Mouse (Mus musculus) 3134 (cell line): ENCODE measurements around the gene Klk15.
"Not testable (repeated sequence)": the region's sequence is repeated elsewhere in the genome, so short reads cannot be mapped to it uniquely, and the experiment has no call there.

Source experiments
- DNase-seq: peaks from one replicate; pipeline ENCODE4 v3.0.0-alpha.2; 2011; ENCODE audit warnings: low spot score; ENCODE audit not compliant: insufficient read length; ENCODE audit errors: extremely low read depth

The Klk15 gene

DNA sequence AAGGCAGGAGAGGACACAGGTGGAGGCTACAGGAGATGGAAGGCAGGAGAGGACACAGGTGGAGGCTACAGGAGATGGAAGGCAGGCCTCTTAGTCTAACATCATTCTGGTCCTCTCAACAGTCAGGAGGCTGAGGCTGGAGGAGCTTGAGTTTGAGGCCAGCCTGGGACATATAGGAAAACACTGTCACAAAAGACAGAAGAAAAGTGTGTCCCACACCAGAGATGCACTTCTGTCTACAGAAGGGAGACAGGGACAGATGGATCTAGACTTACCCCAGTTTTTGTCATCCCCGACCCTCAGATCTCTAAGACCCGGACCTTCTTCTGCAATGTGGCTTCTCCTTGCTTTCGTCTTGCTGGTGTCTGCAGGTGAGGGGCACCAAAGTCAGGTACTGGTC lies at the start of gene Klk15:
TSS of gene Klk15 (plus strand) at position 301 of the 400 bp plus-strand sequence.
- no peak for DNase-seq

DNA sequence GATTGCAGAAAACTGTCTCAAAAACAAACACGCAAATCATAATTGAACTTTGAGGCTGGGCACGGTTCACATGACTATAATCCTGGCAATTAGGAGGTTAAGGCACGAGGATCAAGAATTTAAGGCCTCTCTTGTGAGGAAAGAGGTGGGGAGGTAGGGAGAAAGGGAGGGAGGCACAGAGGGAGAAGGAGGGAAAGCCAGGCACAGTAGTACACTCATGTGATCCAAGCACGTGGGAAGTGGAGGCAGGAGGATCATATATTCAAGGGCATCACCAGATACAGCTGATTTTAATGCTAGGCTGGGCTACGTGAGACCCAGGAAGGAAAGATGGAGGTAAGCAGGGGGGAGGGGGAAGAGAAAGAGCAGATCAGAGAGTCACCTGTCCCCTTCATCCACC lies 42.2 kb upstream of the Klk15 start:
- no peak for DNase-seq

DNA sequence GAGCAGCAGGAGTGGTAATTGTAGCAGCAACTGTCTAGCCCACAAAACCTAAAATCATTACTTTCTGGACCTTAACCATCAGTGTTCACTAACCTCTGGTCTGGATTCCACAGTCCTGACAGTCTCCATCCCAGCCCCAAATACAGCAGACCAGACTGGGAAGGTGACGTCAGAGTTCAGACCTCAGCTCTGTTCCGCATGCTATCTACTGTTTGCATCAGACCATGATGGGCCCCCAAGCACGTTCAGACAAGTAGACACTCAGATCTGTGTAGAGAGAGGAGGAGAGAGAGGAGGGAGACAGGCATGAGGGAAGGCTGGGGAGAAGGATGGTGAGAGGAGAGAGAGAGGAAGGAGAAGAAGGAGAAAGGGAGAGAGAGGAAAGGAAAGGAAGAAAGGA lies 41.8 kb upstream of the Klk15 start:
- no peak for DNase-seq

DNA sequence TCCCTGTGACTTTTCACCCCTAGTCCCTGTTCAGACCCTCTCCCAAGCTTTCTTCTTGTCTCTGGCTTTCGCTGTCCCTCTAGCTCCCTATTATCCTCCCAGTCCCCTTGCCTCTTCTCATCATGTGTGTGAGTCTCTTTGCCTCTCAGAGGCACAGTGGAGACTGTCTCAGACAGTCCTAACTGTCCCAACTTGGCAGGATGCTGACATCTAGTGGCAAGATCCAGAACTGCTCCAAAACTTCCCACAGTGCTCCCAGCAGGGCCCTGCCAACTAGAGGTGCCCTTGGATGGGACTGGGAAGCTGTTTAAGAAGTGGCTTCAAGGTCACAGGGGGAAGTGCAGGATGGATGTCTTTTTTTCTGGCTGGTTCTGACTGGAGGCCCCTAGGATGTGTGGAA lies 38.7 kb upstream of the Klk15 start:
- DNase-seq = peak; percentile 21

DNA sequence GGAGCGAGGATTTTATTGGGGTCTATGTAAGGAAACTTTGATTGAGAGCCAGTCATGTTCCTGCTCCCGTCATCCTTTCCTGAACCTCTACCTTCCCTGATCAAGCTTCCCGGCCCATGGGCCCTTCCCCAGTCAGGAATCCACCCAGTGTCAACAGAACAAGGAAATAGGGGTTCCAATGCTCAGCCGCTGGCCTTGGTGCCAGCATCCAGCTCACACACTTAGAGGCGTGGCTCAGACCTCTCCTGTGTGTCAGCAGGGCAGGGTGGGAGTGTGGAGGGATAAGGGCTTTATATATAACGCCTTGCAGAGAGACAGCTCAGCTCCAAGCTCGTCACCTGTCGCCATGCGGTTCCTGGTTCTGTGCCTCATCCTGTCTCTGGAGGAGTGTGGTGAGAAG lies 18.7 kb upstream of the Klk15 start:
- no peak for DNase-seq

DNA sequence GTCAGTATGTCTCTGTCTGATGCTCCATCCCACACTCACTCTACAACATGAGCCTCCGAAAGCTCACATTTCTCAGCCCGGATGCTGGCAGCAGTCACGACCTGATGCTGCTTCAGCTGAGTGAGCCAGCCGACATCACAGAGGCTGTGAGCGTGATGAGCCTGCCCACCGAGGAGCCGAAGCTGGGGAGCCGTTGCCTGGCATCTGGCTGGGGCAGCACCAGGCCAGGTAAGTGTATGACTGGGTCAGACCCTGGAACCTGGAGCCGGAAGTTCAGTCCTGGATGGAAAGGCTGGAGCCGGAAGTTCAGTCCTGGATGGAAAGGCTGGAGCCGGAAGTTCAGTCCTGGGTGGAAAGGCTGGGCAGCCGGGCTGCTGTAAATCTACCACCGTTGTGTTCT lies 15.1 kb upstream of the Klk15 start:
- no peak for DNase-seq

DNA sequence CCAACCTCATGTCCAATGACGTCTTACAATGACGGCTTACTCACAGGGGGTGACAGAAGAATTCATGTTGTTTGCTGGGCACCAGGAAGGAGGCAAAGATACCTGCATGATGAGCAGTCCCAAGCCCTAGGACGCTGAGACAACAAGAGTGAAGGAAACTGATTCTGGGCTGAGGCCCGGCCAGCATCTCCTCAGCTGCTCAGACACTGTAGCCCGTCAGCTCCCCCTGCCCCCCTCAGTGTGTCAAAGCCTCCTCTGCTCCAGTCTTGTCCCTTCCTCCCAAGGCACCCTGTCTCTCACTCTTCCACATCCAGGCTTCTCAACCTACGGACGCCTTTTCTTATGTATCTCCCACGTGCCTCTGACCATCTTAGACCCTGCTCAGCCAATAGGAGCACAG lies 14.7 kb upstream of the Klk15 start:
- no peak for DNase-seq

DNA sequence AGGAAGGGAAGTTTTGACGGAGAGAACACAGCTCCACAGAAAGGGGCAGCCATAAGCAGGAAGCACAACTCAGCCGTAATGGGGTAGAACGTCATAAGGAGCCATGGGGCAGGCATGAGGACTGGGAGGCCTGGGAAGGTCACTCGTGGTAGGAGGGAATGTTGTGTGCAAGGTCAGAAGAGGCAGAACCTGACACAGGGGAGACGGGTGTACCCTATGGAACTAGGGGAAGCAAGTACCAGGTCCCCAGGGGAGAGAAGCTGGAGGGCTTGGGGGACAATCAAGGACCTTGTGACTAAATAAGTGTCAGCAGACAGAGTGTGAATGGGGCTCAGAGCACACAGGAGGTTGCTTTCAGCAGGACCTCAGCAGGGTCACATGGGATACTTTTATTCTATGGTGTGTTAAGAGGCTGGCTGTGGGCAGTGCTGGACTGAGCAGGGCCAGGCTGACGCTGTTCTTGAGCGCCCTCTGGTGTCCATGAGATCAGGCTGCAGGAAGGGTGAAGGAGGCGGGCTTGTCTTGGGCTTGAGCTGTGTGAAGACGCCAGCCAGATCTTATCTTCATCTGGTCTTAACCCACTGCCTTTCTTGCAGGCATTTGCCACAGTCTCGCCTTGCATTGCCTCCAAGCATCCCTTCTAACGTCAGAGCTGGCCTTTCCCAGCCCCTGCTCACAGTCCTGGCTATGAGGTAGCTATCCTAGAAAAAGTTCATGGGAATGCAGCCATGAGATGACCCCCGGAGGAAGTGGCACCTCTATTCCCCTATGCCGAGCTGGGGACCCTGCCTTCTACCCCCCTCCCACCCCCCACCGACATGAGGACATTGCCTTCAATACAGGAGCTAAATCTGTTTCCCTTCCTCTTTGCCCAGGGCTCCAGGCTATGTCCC lies 13.7 kb upstream of the Klk15 start:
- peak; percentile 15 for DNase-seq

DNA sequence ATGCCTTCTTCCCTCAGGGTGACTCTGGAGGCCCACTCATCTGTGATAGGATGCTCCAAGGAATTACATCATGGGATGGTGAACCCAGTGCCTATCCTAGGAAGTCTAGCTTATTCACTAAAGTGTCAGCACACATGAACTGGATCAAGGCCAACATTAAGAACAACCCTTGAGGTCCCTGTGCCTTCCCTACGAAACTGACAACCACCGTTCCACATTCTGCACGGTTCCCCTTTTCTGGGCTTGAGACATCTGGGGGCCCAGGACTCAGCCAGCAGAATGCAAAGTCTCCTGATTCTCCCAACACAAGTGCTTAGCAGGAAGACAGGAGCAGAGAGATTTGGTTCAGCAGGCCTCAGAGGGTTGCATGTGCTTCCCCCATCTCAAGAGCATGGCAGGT lies 13.0 kb upstream of the Klk15 start:
- no peak for DNase-seq

DNA sequence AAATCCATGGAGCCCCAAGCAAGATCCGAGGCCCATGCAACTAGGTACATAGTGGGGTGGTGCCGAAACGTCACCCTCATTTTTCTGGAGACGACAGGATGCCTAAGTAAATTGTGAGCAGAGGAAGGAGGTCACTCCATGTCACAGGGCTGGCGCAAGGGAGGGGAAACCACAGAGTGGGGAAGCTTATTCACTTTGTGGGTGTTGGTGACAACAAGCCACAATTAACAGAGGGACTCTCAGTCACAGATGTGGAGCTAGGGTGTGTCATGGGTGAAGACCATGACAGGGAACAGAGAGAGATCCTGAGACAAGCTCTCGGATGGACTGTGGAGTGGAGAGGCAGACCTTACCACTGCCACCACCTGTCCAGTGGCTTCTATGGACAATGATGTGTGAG lies 12.5 kb upstream of the Klk15 start:
- DNase-seq = no peak

DNA sequence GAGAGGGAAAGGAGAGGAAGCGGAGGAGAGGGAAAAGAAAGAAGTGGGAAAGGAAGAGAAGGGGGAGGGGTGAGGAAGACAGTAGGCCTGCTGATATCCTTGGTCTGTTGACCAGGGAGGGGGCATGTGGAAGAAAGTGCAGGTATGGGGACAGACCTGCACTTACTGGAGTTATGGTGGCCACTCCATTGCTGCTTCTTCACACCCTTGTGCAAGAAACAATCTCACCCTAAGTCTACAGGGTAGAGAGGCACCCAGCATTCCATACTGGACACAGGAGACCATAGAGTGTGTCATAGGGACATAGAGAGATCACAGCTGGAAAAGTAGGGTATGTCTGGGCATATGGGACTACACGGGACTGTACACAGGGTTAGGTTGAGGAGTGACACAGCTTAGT lies 11.6 kb upstream of the Klk15 start:
- no peak for DNase-seq

DNA sequence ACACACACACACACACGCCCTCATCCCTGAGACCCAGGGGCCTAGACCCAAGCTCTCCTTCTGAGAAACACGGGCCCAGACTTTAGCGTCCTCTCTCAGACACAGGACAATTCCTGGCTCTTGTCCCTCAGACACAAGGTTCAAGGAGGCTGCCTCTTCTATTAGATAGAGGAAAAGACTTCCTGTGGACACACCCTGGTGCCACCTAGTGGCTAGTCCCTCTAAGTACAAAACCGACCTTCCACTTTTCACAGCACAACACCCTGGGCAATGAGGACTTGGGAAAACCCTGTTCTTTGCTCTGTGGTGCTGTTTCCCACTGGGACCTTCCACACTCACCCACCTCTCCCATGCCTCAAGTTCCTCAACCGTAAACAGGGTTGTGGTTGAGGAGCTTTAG lies 7.6 kb upstream of the Klk15 start:
- DNase-seq = no peak

DNA sequence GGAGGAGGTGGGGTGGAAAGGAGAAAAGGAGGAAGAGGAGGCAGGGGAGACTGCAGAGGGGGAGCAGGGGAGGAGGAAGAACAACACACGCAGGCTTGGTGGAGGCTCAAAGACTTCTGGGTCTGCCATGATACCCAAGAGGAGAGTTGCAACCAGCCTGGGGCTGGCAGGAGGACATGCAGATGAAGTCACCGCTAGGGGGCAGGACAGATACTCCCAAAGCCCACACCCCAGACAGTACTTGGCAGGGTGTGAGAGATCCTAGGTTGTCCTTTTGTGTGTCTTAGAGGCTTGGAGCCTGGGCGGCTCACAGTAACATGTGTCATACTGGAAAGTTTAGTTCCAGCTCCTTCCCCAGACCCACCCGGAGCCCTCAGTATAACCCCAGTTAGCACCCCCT lies 5.0 kb upstream of the Klk15 start:
- DNase-seq = no peak

DNA sequence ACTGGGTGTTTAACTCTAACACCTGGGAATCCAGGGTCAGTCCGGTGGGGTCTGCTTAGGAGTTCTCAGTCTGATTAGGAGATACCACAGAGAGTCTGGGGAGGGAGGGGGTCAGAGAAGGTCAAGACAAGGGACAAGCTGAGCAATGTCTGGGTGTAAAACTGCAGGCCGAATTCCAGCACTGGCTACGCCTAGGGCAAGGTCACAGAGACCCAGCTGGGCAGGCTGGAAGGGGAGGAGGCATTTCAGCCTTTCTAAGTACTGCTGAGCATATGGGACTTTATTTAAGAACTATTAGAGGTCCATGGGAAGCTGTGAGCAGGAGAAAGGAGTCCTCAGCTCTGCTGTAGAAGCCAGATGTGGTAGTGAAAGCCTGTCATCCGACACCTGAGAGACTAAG lies 1.2 kb upstream of the Klk15 start:
- no peak for DNase-seq

DNA sequence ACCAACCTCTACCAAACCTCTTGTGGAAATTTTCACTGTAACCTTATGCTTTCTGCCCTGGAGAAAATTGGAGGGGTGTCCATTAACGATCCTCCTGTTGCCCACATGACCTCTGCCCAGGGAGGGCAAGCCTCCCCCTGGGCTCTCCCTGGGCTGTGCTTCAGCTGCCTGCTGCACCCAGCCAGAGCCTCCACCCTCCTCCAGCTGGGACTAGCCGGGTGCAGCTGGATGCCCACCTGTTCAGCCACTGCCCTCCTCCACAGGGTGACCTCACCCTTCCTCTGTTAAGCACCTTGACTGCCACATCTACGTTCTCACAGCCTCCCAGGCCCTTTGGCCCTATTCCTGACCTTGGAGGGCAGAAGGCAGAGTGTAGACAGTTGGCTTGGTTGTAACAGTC lies 1.2 kb downstream of the Klk15 start:
- DNase-seq = no peak

DNA sequence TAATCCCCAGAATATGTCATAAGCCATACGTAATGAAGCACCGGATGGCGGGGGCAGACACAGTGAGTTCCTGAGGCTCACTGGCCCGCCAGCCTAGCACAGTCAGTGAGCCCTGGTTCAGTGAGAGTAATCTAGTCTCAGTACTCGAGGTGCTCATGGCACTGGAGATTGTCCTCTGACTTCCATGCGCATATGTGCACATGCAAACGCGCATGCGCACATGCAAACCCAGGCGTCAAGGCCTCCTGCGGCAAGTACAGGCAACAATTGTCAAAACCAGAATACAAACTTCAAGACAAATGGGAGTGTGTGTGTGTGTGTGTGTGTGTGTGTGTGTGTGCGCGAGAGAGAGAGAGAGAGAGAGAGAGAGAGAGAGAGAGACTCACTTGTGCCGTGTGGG lies 3.0 kb downstream of the Klk15 start:
- no peak for DNase-seq

DNA sequence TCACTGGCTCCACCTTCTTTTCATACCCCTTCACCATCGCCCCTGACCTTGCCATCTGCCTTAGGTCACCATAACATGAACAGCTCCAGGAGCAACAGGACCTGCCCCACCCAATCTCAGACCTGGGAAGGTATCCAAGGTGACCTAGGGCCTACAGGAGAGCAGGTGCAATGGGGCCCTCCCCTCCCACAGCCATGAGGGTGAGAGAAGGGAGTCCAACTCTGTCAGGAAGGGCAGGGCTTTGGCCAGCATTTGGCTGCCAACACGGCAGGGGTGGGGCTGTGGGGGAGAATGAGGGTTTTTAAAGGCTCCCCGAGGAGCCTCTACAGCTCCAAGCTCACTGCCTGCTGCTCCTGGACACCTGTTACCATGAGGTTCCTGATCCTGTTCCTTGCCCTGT lies 8.8 kb downstream of the Klk15 start:
- not testable (repeated sequence) for DNase-seq

DNA sequence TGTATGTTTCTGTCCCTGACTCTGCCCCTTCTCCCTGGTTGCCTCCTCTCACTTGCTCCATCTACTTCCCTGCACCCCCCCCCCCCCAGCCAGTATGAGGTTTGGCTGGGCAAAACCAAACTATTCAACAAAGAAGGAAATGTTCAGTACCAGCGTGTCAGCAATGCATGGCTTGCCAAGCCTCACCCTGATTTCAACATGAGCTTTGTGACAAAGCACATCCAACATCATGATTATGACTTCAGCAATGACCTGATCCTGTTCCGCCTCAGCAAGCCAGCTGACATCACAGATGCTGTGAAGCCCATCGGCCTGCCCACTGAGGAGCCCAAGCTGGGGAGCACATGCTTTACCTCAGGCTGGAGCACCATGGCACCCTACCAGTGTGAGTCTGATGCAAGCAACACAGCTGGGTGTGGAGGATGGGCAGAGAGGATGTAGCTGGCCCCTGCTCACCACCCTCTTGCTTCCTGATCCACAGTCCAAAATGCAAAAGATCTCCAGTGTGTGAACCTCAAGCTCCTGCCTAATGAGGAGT lies 11.3 kb downstream of the Klk15 start:
- no peak for DNase-seq

DNA sequence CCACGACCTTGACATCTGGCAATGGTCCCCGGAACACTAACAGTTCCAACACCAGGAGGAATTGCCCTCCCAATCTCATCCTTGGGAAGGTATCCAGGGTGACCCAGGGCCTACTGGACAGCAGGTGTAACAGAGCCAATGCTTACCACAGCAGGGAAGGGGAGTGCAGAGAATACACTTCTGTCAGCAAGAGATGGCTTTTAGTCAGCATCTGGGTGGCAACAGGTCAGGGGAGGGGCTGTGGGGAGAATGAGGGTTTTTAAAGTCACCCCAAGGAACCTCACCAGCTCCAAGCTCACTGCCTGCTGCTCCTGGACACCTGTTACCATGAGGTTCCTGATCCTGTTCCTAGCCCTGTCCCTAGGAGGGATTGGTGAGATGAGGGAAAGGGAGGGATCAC lies 16.8 kb downstream of the Klk15 start, which contains the start of gene Klk1b8:
TSS of gene Klk1b8 (plus strand) at position 301 of the 400 bp plus-strand sequence.
- DNase-seq = no peak

DNA sequence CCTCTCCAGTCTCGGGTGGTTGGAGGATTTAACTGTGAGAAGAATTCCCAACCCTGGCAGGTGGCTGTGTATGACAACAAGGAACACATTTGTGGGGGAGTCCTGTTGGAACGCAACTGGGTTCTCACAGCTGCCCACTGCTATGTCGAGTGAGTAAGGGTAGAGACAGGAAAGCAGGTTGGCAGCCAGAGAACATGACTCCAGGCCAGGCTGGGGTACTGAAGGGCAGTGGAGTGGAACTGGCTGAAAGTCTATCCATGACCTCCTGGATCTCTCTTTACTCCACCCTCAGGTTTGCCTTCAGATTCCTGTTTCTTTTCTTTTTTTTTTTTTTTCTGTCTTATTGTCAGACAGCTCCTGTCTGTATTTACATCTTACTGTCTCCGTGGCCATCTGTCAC lies 19.2 kb downstream of the Klk15 start:
- DNase-seq = no peak

DNA sequence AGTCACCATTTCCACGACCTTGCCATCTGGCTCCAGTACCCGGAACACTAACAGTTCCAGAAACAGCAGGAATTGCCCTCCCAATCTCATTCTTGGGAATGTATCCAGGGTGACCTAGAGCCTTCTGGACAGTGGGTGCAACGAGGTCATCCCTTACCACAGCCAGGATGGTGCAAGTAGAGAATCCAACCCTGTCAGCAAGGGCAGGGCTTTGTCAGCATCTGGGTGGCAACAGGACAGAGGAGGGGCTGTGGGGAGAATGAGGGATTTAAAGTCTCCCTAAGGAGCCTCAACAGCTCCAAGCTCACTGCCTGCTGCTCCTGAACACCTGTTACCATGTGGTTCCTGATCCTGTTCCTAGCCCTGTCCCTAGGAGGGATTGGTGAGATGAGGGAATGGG lies 32.9 kb downstream of the Klk15 start, which contains the start of gene Klk1b1:
TSS of gene Klk1b1 (plus strand) at position 301 of the 400 bp plus-strand sequence.
- DNase-seq = no peak

DNA sequence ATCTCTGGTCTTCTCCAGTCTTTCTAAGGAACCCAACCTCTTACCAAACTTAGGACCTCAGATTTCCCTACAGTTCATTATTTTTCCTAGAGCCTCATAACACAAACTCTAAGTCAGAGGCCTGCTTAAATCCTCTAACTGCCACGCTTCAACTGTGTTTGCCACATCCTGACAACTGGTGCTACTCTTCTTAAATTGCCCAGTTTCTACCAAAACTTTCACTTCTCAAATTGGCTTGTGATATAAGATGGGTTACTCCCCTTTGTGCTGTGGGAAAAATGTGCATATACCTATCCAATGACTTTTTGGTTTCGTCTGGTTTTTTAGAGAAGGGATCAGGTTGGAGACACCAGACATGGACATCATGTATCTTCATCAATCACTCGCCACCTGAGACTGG lies 33.5 kb downstream of the Klk15 start:
- DNase-seq = no peak
